Mouse (Mus musculus): Measurements from ENCODE around the gene Kif26a. TPM values are rescaled to one million over a fixed set of nuclear protein-coding genes. Genes with fewer than 3 reads are reported as not detected.

Gene Kif26a
- polyA plus RNA-seq, 1 experiment from 2014 or later, result 2.0 TPM

DNA sequence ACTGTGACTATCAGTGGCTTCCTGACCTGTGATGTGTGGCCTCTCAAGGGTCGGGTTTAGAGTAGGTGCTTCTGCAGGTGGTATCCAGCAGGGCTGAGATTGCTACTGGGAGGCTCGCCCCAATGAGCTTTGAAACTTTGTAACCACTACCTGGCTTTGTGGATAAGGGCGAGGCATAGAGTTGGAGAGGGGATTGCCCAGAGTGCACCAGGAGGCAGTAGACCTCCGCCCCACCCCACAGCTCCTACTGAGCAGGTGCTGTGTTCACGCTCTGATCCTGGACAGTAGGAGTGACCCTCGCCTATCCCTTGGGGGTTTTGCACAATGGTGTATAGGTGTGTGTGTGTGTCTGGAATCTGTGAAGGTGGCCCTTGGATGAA, 18.8 kb downstream of the Kif26a start:
- Histone ChIP-seq H3K4me2 (ENCODE audit: low read depth) (no peak overlapping the region), H3K9ac (ENCODE audit: low read length) (no peak overlapping the region), H3K27ac (ENCODE audit: low read depth, low read length) (peak overlapping the region; percentile 45; the same call in 1 of the 2 replicates), H3K4me3 (ENCODE audit: low read depth, low read length) (no peak overlapping the region), H3K9me3 (ENCODE audit: control insufficient read depth, low read length) (no peaks in the 10 kb centered on the region), H3K4me1 (ENCODE audit: control insufficient read depth, insufficient read depth, low read length) (peaks cover 27% of the 10 kb centered on the region), H3K27me3 (ENCODE audit: control insufficient read depth, insufficient read depth, low read length) (0 out of 2 replicates have a peak, but pooled peaks cover 2% of the 10 kb centered on the region), H3K36me3 (ENCODE audit: control insufficient read depth, insufficient read depth, low read length) (no peaks in the 10 kb centered on the region; the same call in 1 of the 2 replicates)
- DNase-seq (ENCODE audit: low spot score), result no peak
- 73% methylated on average over 6 of the region's 6 CpGs for WGBS
- no peak for ATAC-seq (ENCODE audit: insufficient read depth, low FRiP score, low TSS enrichment)

DNA sequence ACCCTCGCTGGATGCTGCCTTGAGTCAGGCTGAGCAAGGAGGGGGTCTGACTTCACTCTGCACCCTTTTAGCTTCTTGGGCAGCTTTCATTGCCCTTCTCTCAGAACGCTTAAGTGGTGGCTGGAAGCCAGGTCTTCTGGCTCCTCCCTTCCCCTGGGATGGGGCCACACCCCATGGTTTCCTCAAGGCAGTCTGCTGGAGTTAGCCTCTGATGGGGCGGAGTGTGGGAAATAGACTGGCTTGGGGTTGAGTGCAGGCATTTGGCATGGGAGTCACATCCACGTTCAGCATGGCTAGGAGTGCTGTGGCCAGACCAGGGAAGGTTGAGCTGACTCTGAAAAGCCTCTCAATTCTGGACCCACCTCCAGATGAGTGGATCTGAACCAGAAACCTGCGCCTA, 23.2 kb downstream of the Kif26a start:
- Histone ChIP-seq H3K36me3 (ENCODE audit: control insufficient read depth, insufficient read depth, low read length) (no peaks in the 10 kb centered on the region; the same call in 1 of the 2 replicates), H3K27me3 (ENCODE audit: control insufficient read depth, insufficient read depth, low read length) (no peaks in the 10 kb centered on the region), H3K4me2 (ENCODE audit: low read depth) (no peak overlapping the region), H3K4me1 (ENCODE audit: control insufficient read depth, insufficient read depth, low read length) (peaks cover 20% of the 10 kb centered on the region), H3K9ac (ENCODE audit: low read length) (no peak overlapping the region), H3K4me3 (ENCODE audit: low read depth, low read length) (no peak overlapping the region), H3K27ac (ENCODE audit: low read depth, low read length) (no peak overlapping the region), H3K9me3 (ENCODE audit: control insufficient read depth, low read length) (no peaks in the 10 kb centered on the region)
- ATAC-seq (ENCODE audit: insufficient read depth, low FRiP score, low TSS enrichment) (no peak), DNase-seq (ENCODE audit: low spot score) (no peak)
- WGBS, result 68% methylated on average over 5 of the region's 5 CpGs

DNA sequence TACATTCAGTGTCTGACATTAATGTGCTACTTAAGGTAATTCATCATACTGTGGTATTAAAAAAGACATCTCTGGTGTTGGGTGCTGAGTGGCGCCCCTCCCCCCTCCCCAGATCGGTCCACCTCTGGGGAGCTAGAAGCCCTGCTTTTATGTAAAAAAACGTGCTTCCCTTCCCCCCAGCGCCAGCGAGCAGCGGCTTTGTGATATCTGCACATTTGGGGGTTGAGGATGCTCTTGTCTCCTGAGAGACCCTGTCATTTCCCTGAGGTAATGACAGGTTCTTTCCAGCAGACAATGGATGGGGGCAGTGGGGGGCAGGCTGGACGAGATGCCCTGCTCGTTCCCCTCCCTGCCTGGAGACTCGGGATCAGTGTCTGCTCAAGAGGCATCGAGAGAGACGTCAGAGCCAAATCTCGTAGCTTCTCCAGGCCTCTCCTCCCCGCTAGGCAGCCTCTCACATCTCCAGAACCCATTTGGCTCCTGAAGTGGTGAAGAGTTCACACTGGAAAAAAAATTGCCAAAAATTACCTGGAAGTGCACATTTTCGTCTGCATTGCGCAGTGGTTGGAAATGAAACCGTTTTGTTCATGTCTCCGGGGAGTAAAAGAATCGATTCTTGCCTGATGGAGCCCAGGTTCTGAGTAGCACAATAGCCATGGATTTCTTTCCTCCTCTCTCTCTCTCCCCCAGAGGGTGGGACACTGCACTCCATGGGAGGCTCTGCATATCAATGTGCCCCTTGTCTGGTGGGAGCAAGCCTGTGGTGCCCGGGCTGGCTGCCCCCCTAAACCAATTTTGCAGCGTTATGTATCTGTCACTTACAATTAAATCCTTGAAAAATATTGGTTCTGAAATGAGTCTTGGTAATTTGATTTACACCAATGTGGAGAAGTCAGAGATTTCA, 24.9 kb downstream of the Kif26a start:
- H3K9ac ChIP-seq (ENCODE audit: low read length), result no peak overlapping the region; the same call in 1 of the 2 replicates
- H3K27me3 ChIP-seq (ENCODE audit: control insufficient read depth, insufficient read depth, low read length), result no peaks in the 10 kb centered on the region
- no peak overlapping the region for H3K4me2 ChIP-seq (ENCODE audit: low read depth)
- H3K4me1 ChIP-seq (ENCODE audit: control insufficient read depth, insufficient read depth, low read length), result peaks cover 10% of the 10 kb centered on the region; the same call in 1 of the 2 replicates
- no peaks in the 10 kb centered on the region; the same call in 1 of the 2 replicates for H3K36me3 ChIP-seq (ENCODE audit: control insufficient read depth, insufficient read depth, low read length)
- no peak overlapping the region for H3K4me3 ChIP-seq (ENCODE audit: low read depth, low read length)
- 33% methylated on average over 20 of the region's 20 CpGs for WGBS
- no peak; the same call in 1 of the 2 replicates for ATAC-seq (ENCODE audit: insufficient read depth, low FRiP score, low TSS enrichment)
- 0 out of 2 replicates have a peak overlapping the region, but pooled peaks have one; percentile 17 for H3K27ac ChIP-seq (ENCODE audit: low read depth, low read length)
- no peak for DNase-seq (ENCODE audit: low spot score)
- no peaks in the 10 kb centered on the region for H3K9me3 ChIP-seq (ENCODE audit: control insufficient read depth, low read length)

DNA sequence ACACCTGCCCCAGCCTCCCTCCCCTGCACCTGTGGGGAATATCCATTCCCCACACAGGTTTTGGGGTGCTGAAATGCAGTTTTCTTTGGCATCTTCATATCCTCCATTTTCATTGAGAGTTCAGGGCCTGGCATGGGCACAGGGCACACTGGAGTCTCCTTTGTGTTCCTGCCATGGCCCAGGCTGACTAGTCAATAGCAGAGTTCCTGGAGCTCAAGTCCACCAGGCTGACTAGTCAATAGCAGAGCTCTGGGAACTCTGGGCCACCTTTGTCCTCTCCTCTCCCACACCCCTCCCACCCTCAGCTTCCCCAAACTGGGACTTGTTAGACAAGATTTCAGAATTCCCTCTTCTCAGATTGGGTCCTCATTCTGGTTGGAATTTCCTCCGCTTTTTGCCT, 25.6 kb downstream of the Kif26a start:
- WGBS, result 95% methylated on average over 1 of the region's 1 CpGs
- Histone ChIP-seq H3K9me3 (ENCODE audit: control insufficient read depth, low read length) (no peaks in the 10 kb centered on the region), H3K27me3 (ENCODE audit: control insufficient read depth, insufficient read depth, low read length) (no peaks in the 10 kb centered on the region), H3K27ac (ENCODE audit: low read depth, low read length) (no peak overlapping the region), H3K4me2 (ENCODE audit: low read depth) (no peak overlapping the region), H3K4me3 (ENCODE audit: low read depth, low read length) (no peak overlapping the region), H3K9ac (ENCODE audit: low read length) (no peak overlapping the region), H3K4me1 (ENCODE audit: control insufficient read depth, insufficient read depth, low read length) (peaks cover 10% of the 10 kb centered on the region; the same call in 1 of the 2 replicates), H3K36me3 (ENCODE audit: control insufficient read depth, insufficient read depth, low read length) (no peaks in the 10 kb centered on the region; the same call in 1 of the 2 replicates)
- DNase-seq (ENCODE audit: low spot score), result no peak
- ATAC-seq (ENCODE audit: insufficient read depth, low FRiP score, low TSS enrichment), result no peak

DNA sequence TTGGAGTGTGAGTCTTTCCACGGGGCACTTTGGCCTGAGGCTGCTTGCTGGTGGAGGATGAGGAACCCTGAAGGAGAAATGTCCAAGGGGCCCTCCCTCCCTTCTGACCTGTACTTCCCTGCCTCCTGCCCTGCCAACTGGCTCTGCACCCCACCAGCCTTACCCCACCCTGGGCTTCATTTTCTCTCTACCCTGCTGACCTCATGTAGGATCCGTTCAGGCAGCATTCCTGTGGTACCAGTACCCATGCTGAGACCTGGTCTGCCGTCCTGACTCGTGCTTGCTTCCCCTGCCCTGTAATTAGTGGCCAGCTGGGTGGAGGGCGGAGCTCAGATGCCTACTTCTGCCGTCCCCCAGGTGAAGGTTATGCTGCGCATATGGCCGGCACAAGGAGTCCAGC, 26.2 kb downstream of the Kif26a start:
- Histone ChIP-seq H3K9ac (ENCODE audit: low read length) (no peak overlapping the region), H3K27ac (ENCODE audit: low read depth, low read length) (no peak overlapping the region), H3K9me3 (ENCODE audit: control insufficient read depth, low read length) (no peaks in the 10 kb centered on the region), H3K4me1 (ENCODE audit: control insufficient read depth, insufficient read depth, low read length) (peaks cover 10% of the 10 kb centered on the region; the same call in 1 of the 2 replicates), H3K4me2 (ENCODE audit: low read depth) (no peak overlapping the region), H3K36me3 (ENCODE audit: control insufficient read depth, insufficient read depth, low read length) (peaks cover 2% of the 10 kb centered on the region), H3K27me3 (ENCODE audit: control insufficient read depth, insufficient read depth, low read length) (no peaks in the 10 kb centered on the region), H3K4me3 (ENCODE audit: low read depth, low read length) (no peak overlapping the region)
- no peak for ATAC-seq (ENCODE audit: insufficient read depth, low FRiP score, low TSS enrichment)
- DNase-seq (ENCODE audit: low spot score), result no peak
- WGBS, result 73% methylated on average over 8 of the region's 8 CpGs

DNA sequence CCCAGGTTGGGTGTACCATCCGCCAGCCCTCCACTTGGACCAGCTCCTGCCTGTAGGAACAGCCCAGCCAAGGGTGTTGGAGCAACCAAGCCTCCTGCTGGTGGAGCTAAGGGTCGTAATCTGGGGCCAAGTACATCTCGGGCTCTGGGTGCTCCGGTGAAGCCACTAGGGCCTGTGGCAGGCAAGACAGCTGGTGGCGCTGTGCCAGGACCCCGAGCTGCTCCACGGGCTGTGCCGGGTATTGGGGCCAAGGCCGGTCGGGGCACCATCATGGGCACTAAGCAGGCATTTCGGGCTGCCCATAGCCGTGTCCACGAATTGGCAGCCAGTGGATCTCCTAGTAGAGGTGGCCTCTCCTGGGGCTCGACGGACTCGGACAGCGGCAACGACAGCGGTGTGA, 31.7 kb downstream of the Kif26a start:
- DNase-seq (ENCODE audit: low spot score) (no peak), ATAC-seq (ENCODE audit: insufficient read depth, low FRiP score, low TSS enrichment) (no peak)
- H3K27me3 ChIP-seq (ENCODE audit: control insufficient read depth, insufficient read depth, low read length), result no peaks in the 10 kb centered on the region
- H3K36me3 ChIP-seq (ENCODE audit: control insufficient read depth, insufficient read depth, low read length), result peaks cover 2% of the 10 kb centered on the region; the same call in 1 of the 2 replicates
- H3K9ac ChIP-seq (ENCODE audit: low read length), result no peak overlapping the region
- H3K9me3 ChIP-seq (ENCODE audit: control insufficient read depth, low read length), result no peaks in the 10 kb centered on the region
- H3K27ac ChIP-seq (ENCODE audit: low read depth, low read length), result no peak overlapping the region
- H3K4me1 ChIP-seq (ENCODE audit: control insufficient read depth, insufficient read depth, low read length), result no peaks in the 10 kb centered on the region
- H3K4me3 ChIP-seq (ENCODE audit: low read depth, low read length), result no peak overlapping the region
- no peak overlapping the region for H3K4me2 ChIP-seq (ENCODE audit: low read depth)
- whole genome bisulfite sequencing, result 94% methylated on average over 19 of the region's 19 CpGs

DNA sequence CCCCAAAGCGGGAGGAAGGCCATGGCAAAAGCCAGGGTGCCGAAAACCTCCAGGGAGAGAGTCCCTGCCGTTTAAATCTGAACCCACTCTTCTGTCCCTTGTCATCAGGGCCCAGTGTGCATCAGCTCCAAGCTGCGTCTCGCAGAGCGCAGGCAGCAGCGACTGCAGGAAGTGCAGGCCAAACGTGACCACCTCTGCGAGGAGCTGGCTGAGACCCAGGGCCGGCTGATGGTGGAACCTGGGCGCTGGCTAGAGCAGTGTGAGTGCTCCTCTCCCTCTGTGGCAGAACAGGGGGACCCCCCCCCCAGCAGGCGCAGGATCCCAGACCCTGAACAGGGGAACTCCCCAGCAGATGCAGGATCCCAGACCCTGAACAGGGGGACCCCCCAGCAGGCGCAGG, 33.7 kb downstream of the Kif26a start:
- Histone ChIP-seq H3K36me3 (ENCODE audit: control insufficient read depth, insufficient read depth, low read length) (peaks cover 2% of the 10 kb centered on the region; the same call in 1 of the 2 replicates), H3K4me1 (ENCODE audit: control insufficient read depth, insufficient read depth, low read length) (no peaks in the 10 kb centered on the region), H3K9me3 (ENCODE audit: control insufficient read depth, low read length) (no peaks in the 10 kb centered on the region), H3K9ac (ENCODE audit: low read length) (no peak overlapping the region), H3K27ac (ENCODE audit: low read depth, low read length) (no peak overlapping the region), H3K27me3 (ENCODE audit: control insufficient read depth, insufficient read depth, low read length) (no peaks in the 10 kb centered on the region), H3K4me2 (ENCODE audit: low read depth) (no peak overlapping the region), H3K4me3 (ENCODE audit: low read depth, low read length) (no peak overlapping the region)
- 90% methylated on average over 13 of the region's 13 CpGs for WGBS
- DNase-seq (ENCODE audit: low spot score) (no peak), ATAC-seq (ENCODE audit: insufficient read depth, low FRiP score, low TSS enrichment) (no peak)

DNA sequence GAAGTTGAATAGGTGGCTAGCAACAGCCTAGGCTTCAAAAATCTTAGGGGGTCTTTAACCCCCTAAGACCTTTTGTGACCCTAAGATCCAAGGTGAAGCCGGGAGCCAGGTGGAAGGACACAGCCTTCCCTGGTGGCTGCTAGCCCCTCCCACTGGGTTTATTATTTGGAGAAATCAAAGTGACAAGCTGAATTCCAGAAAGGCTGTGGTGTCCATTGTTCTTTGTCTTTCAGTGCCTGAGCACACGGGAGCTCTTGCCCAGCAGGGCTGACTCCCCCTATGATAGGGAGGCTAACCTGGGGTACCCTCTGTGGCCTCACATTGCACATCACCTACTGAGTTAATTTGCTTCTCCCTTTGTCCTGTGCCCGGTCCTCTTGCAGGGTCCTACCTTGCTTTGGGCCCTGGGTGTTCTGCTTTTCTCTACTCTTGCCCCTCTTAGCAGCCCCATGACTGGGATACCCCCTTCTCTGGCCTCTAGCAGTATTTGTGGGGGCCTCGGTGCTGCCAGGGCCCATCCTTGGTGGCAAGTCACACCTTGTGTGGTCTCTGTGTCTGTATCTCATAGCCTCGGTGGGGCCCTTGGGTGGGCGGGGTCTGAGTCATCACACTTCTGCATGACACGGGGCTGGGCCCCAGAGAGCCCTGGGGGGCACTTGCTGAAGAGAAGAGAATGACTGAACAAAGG, 36.1 kb downstream of the Kif26a start:
- 32% methylated on average over 7 of the region's 7 CpGs for WGBS

More for the DNA sequence above, 36.1 kb downstream of the Kif26a start:
- Histone ChIP-seq H3K4me1 (ENCODE audit: control insufficient read depth, insufficient read depth, low read length) (no peaks in the 10 kb centered on the region), H3K9ac (ENCODE audit: low read length) (no peak overlapping the region; the same call in 1 of the 2 replicates), H3K9me3 (ENCODE audit: control insufficient read depth, low read length) (no peaks in the 10 kb centered on the region), H3K4me3 (ENCODE audit: low read depth, low read length) (no peak overlapping the region), H3K4me2 (ENCODE audit: low read depth) (no peak overlapping the region), H3K27ac (ENCODE audit: low read depth, low read length) (no peak overlapping the region), H3K27me3 (ENCODE audit: control insufficient read depth, insufficient read depth, low read length) (no peaks in the 10 kb centered on the region), H3K36me3 (ENCODE audit: control insufficient read depth, insufficient read depth, low read length) (no peaks in the 10 kb centered on the region)
- peak; percentile 35; the same call in 1 of the 2 replicates for ATAC-seq (ENCODE audit: insufficient read depth, low FRiP score, low TSS enrichment)
- no peak for DNase-seq (ENCODE audit: low spot score)

All from neural tube, embryonic 11.5 days (tissue).